Mouse (Mus musculus) brain, embryonic 14.5 days (tissue): ENCODE measurements around the gene Pdxk. TPM values are rescaled to one million over a fixed set of nuclear protein-coding genes. Genes with fewer than 3 reads are reported as not detected.
"Not testable (repeated sequence)": the region's sequence is repeated elsewhere in the genome, so short reads cannot be mapped to it uniquely, and the experiment has no call there.

ENCODE experiments used
- DNase-seq: peaks from one replicate; pipeline ENCODE4 v3.0.0-alpha.2; 2011; ENCODE audit warnings: low read depth
- CTCF ChIP-seq: fragments of 200-500 bp; IDR thresholded peaks from 2 replicates; pipeline ENCODE4 v1.5.1; 2012; ENCODE audit warnings: inconsistent platforms, mild to moderate bottlenecking, moderate library complexity, borderline replicate concordance; ENCODE audit not compliant: insufficient read depth, insufficient read length; ENCODE audit errors: extremely low read depth
- POLR2A ChIP-seq: fragments of 200-500 bp; IDR thresholded peaks from 2 replicates; pipeline ENCODE4 v1.6.1; 2012; ENCODE audit warnings: mild to moderate bottlenecking, inconsistent platforms, borderline replicate concordance; ENCODE audit not compliant: poor library complexity, insufficient read depth, insufficient read length, severe bottlenecking; ENCODE audit errors: extremely low read depth
- polyA plus RNA-seq: library from polyadenylated mRNA; depleted of rRNA; stranded (reverse); fragments of >200 nt; gene quantifications from 2 replicates; pipeline ENCODE4 v1.2.3, GENCODE M21; 2012

The Pdxk gene
- polyA plus RNA-seq, 1 experiment, result 26.2 TPM

GRCm38 (mm10) chr10:78432853-78433252 is 31.9 kb downstream of the Pdxk start:
- DNase-seq, result no peak
- no peak for TF ChIP-seq CTCF
- TF ChIP-seq POLR2A, result no peak

DNA sequence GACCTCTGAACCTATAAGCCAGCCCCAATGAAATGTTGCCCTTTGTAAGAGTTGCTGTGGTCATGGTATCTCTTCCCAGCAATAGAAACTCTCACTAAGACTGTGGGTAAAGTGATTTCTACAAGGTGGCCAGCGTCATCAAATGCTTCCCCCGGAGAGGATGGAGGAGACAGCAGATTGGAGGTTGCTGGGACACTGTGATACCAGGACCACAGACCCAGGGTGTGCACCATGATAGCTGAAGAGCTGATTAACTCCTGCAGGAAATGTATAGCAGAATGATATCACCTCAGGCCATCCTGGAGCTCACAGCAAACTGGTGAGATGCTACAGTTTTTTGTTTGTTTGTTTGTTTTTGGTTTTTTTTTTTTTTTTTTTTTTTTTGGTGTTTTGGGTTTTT is 35.0 kb downstream of the Pdxk start:
- DNase-seq, result no peak
- no peak for TF ChIP-seq CTCF
- no peak for TF ChIP-seq POLR2A

DNA sequence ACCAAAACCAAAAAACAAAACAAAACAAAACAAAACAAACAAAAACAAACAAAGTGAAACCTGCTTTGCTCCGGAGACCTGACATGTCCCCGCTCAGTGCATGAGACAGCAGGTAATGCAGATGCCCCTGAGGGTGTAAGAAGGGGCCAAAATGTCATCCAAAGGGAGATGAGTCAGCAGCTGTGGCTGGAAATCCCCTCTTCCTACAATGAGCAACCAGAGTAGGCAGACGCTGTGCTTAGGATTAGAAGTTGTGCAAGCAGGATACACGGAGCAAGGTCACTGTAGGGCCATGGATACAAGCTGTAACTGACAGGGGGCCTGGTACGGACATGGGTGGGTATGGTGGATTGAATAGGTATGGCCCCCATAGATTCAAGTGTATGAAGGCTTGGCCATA is 35.6 kb downstream of the Pdxk start:
- DNase-seq, result no peak
- TF ChIP-seq POLR2A, result no peak
- no peak for TF ChIP-seq CTCF

GRCm38 (mm10) chr10:78428070-78428469 is 36.7 kb downstream of the Pdxk start:
- no peak for DNase-seq
- TF ChIP-seq CTCF, result no peak
- TF ChIP-seq POLR2A, result no peak

GRCm38 (mm10) chr10:78426117-78426735 is 38.5 kb downstream of the Pdxk start:
- no peak for DNase-seq
- no peak for TF ChIP-seq CTCF
- no peak for TF ChIP-seq POLR2A

GRCm38 (mm10) chr10:78425181-78426041 is 39.4 kb downstream of the Pdxk start, which contains the start of gene Cstb:
Gene Cstb, plus strand, starts transcription at chr10:78425669.
- no peak for TF ChIP-seq CTCF
- peak; percentile 56; the same call in 1 of the 2 replicates for TF ChIP-seq POLR2A
- DNase-seq, result peak; percentile 87

- DNase-seq, result no peak
- TF ChIP-seq CTCF, result no peak
- no peak for TF ChIP-seq POLR2A
These were observed 42.2 kb downstream of the Pdxk start for GRCm38 (mm10) chr10:78422614-78423013.

DNA sequence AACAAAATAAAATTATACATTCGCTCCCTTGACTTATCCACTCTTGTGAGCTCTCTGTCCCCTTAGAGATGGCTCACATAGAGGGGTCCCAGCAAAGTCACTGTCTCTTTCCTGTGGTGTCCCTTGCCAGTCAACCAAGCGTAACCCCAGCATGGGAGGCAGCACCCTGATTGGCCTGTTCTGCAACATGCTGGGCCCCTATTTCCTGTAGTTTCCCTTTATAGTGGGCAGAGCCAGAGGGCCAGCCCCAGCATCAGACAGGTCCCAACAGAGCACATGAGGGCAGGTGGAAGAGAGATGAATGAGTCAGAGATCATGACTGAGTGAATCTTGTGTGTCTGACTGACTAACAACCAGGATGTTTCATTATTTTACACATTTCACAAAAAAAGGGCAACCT is 43.8 kb downstream of the Pdxk start:
- DNase-seq, result no peak
- TF ChIP-seq CTCF (no peak), POLR2A (no peak)

GRCm38 (mm10) chr10:78418791-78419190 is 46.0 kb downstream of the Pdxk start:
- DNase-seq, result no peak
- no peak for TF ChIP-seq POLR2A
- TF ChIP-seq CTCF, result no peak

GRCm38 (mm10) chr10:78417888-78418287 is 46.9 kb downstream of the Pdxk start:
- TF ChIP-seq CTCF, result no peak
- no peak for DNase-seq

GRCm38 (mm10) chr10:78414936-78415335 is 49.8 kb downstream of the Pdxk start:
- DNase-seq, result not testable (repeated sequence)

GRCm38 (mm10) chr10:78413152-78413520 is 51.6 kb downstream of the Pdxk start:
- TF ChIP-seq CTCF, result no peak
- TF ChIP-seq POLR2A, result no peak
- no peak for DNase-seq
